Mouse (Mus musculus) CD4-positive helper T cell, adult 2 months (primary cell): ENCODE results near the gene Cul7.

Source experiments
- DNase-seq: peaks from one replicate; pipeline ENCODE4 v3.0.0-alpha.2; 2012; ENCODE audit warnings: low read depth, missing footprints, low spot score

Cul7 gene

DNA sequence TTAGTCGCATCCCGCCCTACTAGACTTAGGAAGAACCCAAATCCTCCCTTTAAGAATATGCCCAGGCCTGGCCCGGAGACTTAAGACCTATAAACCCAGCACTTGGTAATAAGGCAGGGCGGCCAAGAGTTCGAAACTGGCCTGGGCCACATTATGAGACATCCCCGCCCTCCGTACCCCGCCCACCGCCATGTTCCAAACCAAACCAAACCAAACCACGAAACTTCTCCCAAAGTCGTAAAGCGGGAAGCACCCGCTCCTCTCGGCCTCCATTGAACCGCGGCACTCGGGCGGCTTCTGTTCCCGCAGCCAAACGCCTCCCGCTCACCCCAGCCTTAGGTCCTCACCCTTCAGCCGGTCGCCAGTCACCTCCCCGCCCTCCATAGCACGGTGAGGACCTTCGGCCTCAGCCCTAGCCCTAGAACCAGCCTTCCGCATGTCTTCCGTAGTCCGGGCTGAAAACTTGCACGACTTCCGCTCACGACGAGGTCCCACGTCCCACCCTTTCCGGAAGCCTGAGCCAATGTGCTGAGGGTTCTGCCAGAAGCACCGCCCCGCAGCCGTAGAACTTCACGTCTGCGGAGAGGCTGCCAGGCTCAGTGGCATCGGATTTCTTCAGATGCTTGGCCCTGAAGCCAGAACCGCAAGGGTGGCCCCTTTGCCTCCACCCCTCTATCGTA lies 23.9 kb downstream of the Cul7 start, which contains the start of gene Rrp36:
Rrp36 (minus strand) TSS at position 503 of the 680 bp plus-strand sequence.
- DNase-seq, result peak; percentile 92

GRCm38 (mm10) chr17:46674530-46675283 lies 24.6 kb downstream of the Cul7 start:
- DNase-seq, result peak; percentile 11

GRCm38 (mm10) chr17:46678416-46678815 lies 28.3 kb downstream of the Cul7 start, which contains the start of gene Mea1:
Mea1 (plus strand) TSS chr17:46678793.
- DNase-seq, result no peak

GRCm38 (mm10) chr17:46678911-46679310 lies 28.8 kb downstream of the Cul7 start:
- no peak for DNase-seq

- DNase-seq, result peak; percentile 59
Measured at GRCm38 (mm10) chr17:46679843-46680759, 30.0 kb downstream of the Cul7 start.

GRCm38 (mm10) chr17:46680760-46681373 lies 30.7 kb downstream of the Cul7 start, which contains the start of gene Klhdc3:
Klhdc3 (minus strand) TSS chr17:46680914.
- DNase-seq, result peak; percentile 98

GRCm38 (mm10) chr17:46681466-46682118 lies 31.5 kb downstream of the Cul7 start:
- no peak for DNase-seq

GRCm38 (mm10) chr17:46682654-46683389 lies 32.7 kb downstream of the Cul7 start:
- no peak for DNase-seq

DNA sequence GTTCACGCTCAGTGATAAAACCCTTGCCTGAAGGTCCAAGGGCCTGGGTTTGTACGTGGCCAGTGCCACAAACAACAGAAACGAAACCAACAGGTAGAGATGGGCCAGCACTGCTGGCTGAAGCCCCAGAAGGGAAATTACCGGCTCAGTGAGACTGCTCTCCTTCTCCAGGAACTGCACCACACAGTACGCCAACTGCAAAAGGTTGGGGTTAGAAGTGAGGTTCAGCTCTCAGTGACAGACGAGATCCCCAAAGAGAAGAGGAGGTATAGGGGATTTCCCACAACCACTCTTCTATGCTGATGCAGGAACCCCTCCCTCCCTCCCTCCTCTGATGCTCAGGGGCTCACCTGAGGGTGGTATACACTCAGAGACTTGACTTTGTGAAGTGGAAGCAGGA lies 35.8 kb downstream of the Cul7 start:
- peak; percentile 53 for DNase-seq

DNA sequence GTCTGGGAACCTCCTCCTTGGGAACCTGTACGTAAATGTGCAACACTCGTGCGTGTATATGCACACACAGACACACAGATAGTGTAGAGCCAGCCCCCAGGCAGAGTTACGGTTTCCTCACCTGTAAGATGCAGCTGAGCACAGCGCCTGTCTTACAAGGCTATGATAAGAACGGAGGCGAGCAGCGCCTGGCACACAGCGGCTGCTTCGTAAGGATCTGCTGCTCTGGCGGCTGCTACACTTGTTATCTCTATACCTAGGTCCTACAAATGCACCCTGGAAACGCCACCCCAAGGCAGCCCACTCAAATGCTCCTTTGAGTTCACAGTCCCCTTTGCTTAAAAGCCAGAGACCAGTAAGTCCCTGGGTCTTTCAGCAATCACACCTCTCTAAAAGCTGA lies 40.5 kb downstream of the Cul7 start:
- DNase-seq, result no peak

GRCm38 (mm10) chr17:46691390-46691789 lies 41.3 kb downstream of the Cul7 start:
- peak; percentile 21 for DNase-seq

DNA sequence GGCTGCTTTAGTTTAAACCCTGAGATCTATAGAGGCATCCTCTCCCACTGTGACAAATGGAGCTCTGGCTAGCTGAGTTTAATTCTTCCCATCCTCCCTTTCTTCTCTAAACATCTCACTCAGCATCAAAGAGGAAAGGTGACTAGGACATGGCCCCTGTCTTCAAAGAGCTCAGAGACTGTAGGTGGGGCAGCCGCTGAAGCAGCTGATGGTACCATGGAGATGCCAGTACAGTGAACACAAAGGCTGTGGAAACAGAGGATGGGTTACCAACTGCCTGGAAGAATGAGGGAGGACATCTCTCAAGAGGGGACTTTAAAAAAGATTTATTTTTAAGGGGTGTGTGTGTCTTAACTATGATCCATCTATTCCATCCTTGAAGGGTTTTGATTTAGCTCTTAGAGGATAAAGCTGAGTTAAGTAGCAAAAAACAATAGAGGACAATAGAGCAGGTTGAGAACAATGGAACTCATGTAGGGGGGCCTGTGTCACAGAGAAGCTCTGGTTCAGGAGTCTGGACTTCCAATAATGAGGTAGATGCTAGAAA lies 44.5 kb downstream of the Cul7 start:
- DNase-seq, result no peak

GRCm38 (mm10) chr17:46698515-46698914 lies 48.4 kb downstream of the Cul7 start:
- DNase-seq, result no peak

DNA sequence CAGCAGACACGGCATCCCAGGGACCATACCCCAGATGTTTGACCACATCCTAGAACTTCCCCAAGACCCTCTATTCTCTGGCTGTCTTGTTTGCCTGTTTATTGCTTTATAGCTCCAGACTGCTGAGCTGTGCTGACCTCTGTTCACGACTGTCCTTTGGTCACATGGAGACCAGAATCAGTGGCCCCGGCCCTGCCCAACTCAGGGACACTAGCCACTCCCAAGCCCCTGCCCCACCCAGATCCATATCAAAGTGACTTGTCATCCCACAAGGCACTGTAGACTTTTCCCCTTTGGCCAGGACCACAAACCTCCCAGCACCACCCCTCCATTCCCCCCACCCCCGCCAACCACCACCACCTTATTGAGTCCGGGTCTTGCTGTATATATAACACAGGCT lies 49.1 kb downstream of the Cul7 start:
- no peak for DNase-seq

DNA sequence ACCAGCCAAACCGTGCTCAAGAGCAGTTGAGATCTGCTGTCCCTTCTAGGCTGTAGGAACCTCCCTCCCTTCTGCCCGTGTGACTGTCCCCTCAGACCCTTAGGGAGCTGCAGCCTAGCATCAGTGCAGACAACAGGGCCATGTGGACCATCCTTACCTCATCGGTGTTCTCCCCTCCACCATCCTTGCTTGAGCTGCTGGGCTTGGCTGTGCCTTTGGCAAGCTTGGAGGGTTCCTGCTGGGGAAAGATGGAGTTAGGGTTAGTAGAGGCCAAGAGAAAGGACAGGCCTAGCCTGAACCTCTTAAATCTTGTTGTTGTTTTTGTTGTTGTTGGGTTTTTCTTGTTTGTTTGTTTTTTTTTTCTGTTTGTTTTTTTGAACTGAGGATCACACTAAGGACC lies 49.8 kb downstream of the Cul7 start:
- DNase-seq, result no peak

GRCm38 (mm10) chr17:46701489-46701888 lies 51.4 kb downstream of the Cul7 start:
- no peak for DNase-seq

GRCm38 (mm10) chr17:46702100-46702499 lies 52.0 kb downstream of the Cul7 start:
- DNase-seq, result peak; percentile 18

DNA sequence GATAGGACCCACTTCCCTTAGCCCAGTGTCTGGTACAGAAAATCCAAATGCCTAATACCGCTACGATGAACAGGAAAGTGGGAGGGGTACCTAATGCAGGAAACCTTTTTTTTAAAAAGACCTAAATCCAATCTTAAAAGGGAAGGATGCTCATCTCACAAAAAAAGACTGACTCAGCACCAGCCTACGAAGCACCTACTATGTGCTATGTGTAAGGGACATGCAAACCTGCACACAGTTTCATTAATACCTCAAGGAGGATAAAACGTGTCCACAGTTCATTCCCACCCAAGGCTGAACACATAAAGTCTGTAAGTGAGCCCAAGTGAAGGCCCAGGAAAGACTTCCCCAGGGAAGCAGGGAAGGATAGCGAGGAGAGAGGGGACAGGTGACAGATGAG lies 52.4 kb downstream of the Cul7 start:
- DNase-seq, result no peak

DNA sequence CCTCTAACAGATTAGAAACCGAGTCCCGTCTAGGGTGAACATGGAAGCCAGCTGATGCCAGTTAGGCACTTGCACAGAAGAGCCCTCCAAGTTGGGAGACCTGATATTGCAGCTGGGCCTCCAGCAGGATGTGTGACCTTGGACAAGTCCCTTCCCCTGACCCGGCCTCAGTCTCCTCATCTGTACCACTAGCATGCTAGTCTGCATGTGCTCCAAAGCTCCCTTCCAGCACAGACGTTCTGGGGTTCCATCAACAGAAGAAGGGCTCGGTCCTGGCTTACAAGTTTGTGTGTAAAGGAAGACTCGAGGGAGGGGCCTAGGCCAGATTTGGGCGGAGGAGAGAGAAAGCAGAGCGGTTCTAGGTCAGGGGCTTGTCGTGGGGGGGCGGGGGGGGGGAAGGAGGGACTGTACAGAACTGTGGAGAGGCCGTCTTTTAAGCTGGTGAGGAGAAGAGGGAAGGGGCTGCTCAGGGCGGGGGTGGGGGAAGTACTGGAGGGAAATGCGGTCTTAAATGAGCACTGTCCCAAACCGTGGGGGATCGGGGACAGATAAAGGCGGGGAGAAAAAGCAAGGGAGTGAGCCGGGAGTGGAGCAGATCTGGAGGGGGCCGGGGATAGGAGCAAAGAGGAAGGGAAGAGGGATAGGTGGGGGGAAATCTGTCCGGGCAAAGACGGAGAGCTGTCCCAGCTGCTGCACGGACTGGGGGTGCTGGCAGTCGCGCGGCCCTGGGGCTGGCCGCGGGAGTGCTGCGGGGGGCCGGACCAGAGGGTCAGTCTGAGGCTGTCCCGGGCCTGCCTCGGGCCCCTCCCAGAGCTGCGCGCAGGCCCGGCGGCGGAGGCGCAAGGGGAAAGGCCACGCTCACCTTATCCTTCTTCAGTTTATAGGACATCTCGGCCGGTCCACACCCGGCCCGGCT lies 54.1 kb downstream of the Cul7 start:
- DNase-seq, result peak; percentile 48
